Comparison of ENCODE assay signal across 13 mouse cellular contexts in the genomic region with DNA sequence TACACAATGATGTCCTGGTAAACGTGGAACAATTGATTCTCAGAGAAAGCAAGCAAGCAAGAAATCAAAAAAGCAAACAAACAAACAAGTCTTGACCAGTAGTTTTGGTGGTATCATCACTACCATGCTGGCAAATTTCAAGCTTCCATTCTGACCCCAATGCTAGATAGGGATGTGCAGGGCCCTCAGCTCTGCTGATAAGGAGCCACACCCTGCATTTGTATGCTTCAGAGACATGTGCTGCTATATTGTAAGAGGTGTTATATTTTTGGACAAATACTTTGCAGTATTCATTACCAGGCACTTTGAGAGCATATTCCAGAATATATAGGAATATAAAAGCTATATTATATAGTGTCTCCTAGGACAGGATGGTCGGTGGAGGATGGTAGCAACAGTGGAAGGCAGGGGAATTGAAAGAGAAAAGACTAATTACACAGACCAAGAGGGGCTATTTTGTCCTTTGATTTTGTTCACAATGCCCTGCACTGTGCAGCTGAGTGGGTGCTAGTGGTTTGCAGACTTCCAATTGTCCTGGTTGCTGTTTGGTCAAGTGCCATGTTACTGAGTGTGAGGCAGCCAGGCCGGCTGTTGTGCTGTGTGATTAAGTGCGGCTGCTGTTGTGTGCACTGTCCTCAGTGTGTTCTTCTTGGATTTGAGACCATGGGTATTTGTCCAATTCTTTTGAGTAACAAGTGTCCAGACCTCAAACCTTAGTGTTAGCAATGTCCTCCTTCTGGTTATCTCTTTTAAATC. TPM values are rescaled to one million over a fixed set of nuclear protein-coding genes. Genes with fewer than 3 reads are reported as not detected.
DNase-seq lines count a peak whose midpoint lies in the region; ATAC-seq and TF ChIP-seq lines count a peak whose summit lies in the region.
"Had no signal": no experiment of that assay in that cellular context is flagged by ENCODE, and none has a peak within 500 bp of the region (broad histone marks: within the 10 kb centered on the region; RNA-seq: fewer than 3 reads in every experiment).

No protein-coding gene starts in this region.

- H3K4me1 ChIP-seq in midbrain, embryonic 13.5 days (replicated peaks): 0 out of 2 replicates have a peak, but pooled peaks cover 3% of the 10 kb centered on the region
- H3K4me1 ChIP-seq in midbrain, embryonic 11.5 days (ENCODE audit: control insufficient read depth, insufficient read depth, low read length): no peaks in the 10 kb centered on the region
- no peaks in the 10 kb centered on the region; the same call in 1 of the 2 replicates for H3K4me1 ChIP-seq in forebrain, embryonic 14.5 days (ENCODE audit: control insufficient read depth, insufficient read depth, low read length)
- H3K4me1 ChIP-seq in lung, embryonic 14.5 days (ENCODE audit: insufficient read depth): peaks cover 2% of the 10 kb centered on the region; the same call in 1 of the 2 replicates
- peaks cover 12% of the 10 kb centered on the region; the same call in 1 of the 2 replicates for H3K4me1 ChIP-seq in neural tube, embryonic 13.5 days (replicated peaks)
- H3K4me1 ChIP-seq in stomach, postnatal 0 days (replicated peaks; ENCODE audit: control insufficient read depth, insufficient read depth): no peaks in the 10 kb centered on the region

- DNase-seq in midbrain, embryonic 11.5 days (ENCODE audit: low spot score, missing footprints): no peak
- DNase-seq in forebrain, embryonic 14.5 days (ENCODE audit: low spot score): peak; percentile 44
- peak; percentile 85 for DNase-seq in lung, embryonic 14.5 days
- DNase-seq in ovary, postnatal 14 days (ENCODE audit: low spot score): no peak
- no peak for DNase-seq in stomach, postnatal 0 days (ENCODE audit: low spot score)
- DNase-seq: adrenal gland, postnatal 25 days; cerebellum, adult 2 months; heart, postnatal 36 days; layer of hippocampus, adult 9-11 months; thymus, postnatal 36 days had no signal

- TF ChIP-seq CTCF in lung, embryonic 14.5 days (IDR thresholded peaks at IDR 0.05; ENCODE audit: low read depth): no peak
- TF ChIP-seq CTCF in stomach, postnatal 0 days (IDR thresholded peaks at IDR 0.05; ENCODE audit: low read depth): no peak

- H3K4me3 ChIP-seq in midbrain, embryonic 13.5 days (replicated peaks): no peak overlapping the region
- no peak overlapping the region for H3K4me3 ChIP-seq in midbrain, embryonic 11.5 days (ENCODE audit: low read depth, low read length)
- no peak overlapping the region for H3K4me3 ChIP-seq in forebrain, embryonic 14.5 days (ENCODE audit: low read depth, low read length)
- no peak overlapping the region for H3K4me3 ChIP-seq in lung, embryonic 14.5 days (ENCODE audit: low read depth, low read length)
- no peak overlapping the region for H3K4me3 ChIP-seq in neural tube, embryonic 13.5 days
- no peak overlapping the region for H3K4me3 ChIP-seq in stomach, postnatal 0 days (ENCODE audit: low read depth, low read length)

- H3K9ac ChIP-seq in midbrain, embryonic 13.5 days (replicated peaks): no peak overlapping the region
- H3K9ac ChIP-seq in midbrain, embryonic 11.5 days (ENCODE audit: low read length): no peak overlapping the region
- H3K9ac ChIP-seq in forebrain, embryonic 14.5 days (ENCODE audit: low read length): no peak overlapping the region
- H3K9ac ChIP-seq in lung, embryonic 14.5 days: no peak overlapping the region
- H3K9ac ChIP-seq in neural tube, embryonic 13.5 days: no peak overlapping the region
- H3K9ac ChIP-seq in stomach, postnatal 0 days (ENCODE audit: low read length): no peak overlapping the region

- H3K36me3 ChIP-seq in midbrain, embryonic 13.5 days: no peaks in the 10 kb centered on the region
- no peaks in the 10 kb centered on the region for H3K36me3 ChIP-seq in midbrain, embryonic 11.5 days (ENCODE audit: control insufficient read depth, insufficient read depth, low read length)
- H3K36me3 ChIP-seq in forebrain, embryonic 14.5 days (ENCODE audit: control insufficient read depth, insufficient read depth, low read length): no peaks in the 10 kb centered on the region
- no peaks in the 10 kb centered on the region for H3K36me3 ChIP-seq in lung, embryonic 14.5 days (ENCODE audit: insufficient read depth)
- no peaks in the 10 kb centered on the region for H3K36me3 ChIP-seq in neural tube, embryonic 13.5 days
- no peaks in the 10 kb centered on the region for H3K36me3 ChIP-seq in stomach, postnatal 0 days (ENCODE audit: control insufficient read depth, insufficient read depth, low read length)

- H3K4me2 ChIP-seq in midbrain, embryonic 13.5 days (replicated peaks): no peak overlapping the region
- H3K4me2 ChIP-seq in midbrain, embryonic 11.5 days: no peak overlapping the region
- H3K4me2 ChIP-seq in forebrain, embryonic 14.5 days (ENCODE audit: low read length): no peak overlapping the region
- H3K4me2 ChIP-seq in lung, embryonic 14.5 days: no peak overlapping the region
- H3K4me2 ChIP-seq in neural tube, embryonic 13.5 days: no peak overlapping the region
- H3K4me2 ChIP-seq in stomach, postnatal 0 days (replicated peaks; ENCODE audit: low read depth): no peak overlapping the region

- no peak for TF ChIP-seq EP300 in stomach, postnatal 0 days (optimal IDR thresholded peaks at IDR 0.05)

- peak; percentile 37; the same call in 1 of the 2 replicates for ATAC-seq in midbrain, embryonic 13.5 days
- no peak for ATAC-seq in midbrain, embryonic 11.5 days (ENCODE audit: low FRiP score)
- ATAC-seq in forebrain, embryonic 14.5 days: peak; percentile 57; the same call in 1 of the 2 replicates
- peak; percentile 86; the same call in 1 of the 2 replicates for ATAC-seq in lung, embryonic 14.5 days (ENCODE audit: insufficient read depth)
- peak; percentile 84 for ATAC-seq in neural tube, embryonic 13.5 days (ENCODE audit: low read depth)
- no peak for ATAC-seq in stomach, postnatal 0 days (ENCODE audit: low FRiP score, low TSS enrichment)

- no peak overlapping the region for H3K27ac ChIP-seq in midbrain, embryonic 13.5 days
- no peak overlapping the region for H3K27ac ChIP-seq in midbrain, embryonic 11.5 days (ENCODE audit: low read depth, low read length)
- no peak overlapping the region for H3K27ac ChIP-seq in forebrain, embryonic 14.5 days (ENCODE audit: low read depth, low read length)
- no peak overlapping the region for H3K27ac ChIP-seq in lung, embryonic 14.5 days (ENCODE audit: low read depth)
- no peak overlapping the region for H3K27ac ChIP-seq in neural tube, embryonic 13.5 days (replicated peaks)
- no peak overlapping the region for H3K27ac ChIP-seq in stomach, postnatal 0 days (replicated peaks)

- H3K9me3 ChIP-seq in midbrain, embryonic 13.5 days: no peaks in the 10 kb centered on the region
- no peaks in the 10 kb centered on the region for H3K9me3 ChIP-seq in midbrain, embryonic 11.5 days (ENCODE audit: control insufficient read depth, low read length)
- no peaks in the 10 kb centered on the region for H3K9me3 ChIP-seq in forebrain, embryonic 14.5 days (replicated peaks; ENCODE audit: control insufficient read depth, low read length)
- H3K9me3 ChIP-seq in lung, embryonic 14.5 days (ENCODE audit: low read depth, low read length): no peaks in the 10 kb centered on the region
- H3K9me3 ChIP-seq in neural tube, embryonic 13.5 days: no peaks in the 10 kb centered on the region
- H3K9me3 ChIP-seq in stomach, postnatal 0 days (ENCODE audit: control insufficient read depth, low read length): no peaks in the 10 kb centered on the region

- no peaks in the 10 kb centered on the region for H3K27me3 ChIP-seq in midbrain, embryonic 13.5 days
- H3K27me3 ChIP-seq in midbrain, embryonic 11.5 days (ENCODE audit: control insufficient read depth, insufficient read depth, low read length): no peaks in the 10 kb centered on the region
- no peaks in the 10 kb centered on the region for H3K27me3 ChIP-seq in forebrain, embryonic 14.5 days (replicated peaks; ENCODE audit: control insufficient read depth, insufficient read depth, low read length)
- no peaks in the 10 kb centered on the region for H3K27me3 ChIP-seq in lung, embryonic 14.5 days (ENCODE audit: insufficient read depth, low read length)
- H3K27me3 ChIP-seq in neural tube, embryonic 13.5 days: no peaks in the 10 kb centered on the region
- no peaks in the 10 kb centered on the region for H3K27me3 ChIP-seq in stomach, postnatal 0 days (ENCODE audit: control insufficient read depth, insufficient read depth, low read length)
- H3K27me3 ChIP-seq: CH12.LX had no signal

- WGBS in midbrain, embryonic 13.5 days: 62% methylated on average over 4 of the region's 4 CpGs
- 77% methylated on average over 4 of the region's 4 CpGs for WGBS in midbrain, embryonic 11.5 days
- WGBS in forebrain, embryonic 14.5 days: 51% methylated on average over 4 of the region's 4 CpGs
- WGBS in lung, embryonic 14.5 days: 57% methylated on average over 4 of the region's 4 CpGs
- WGBS in neural tube, embryonic 13.5 days: 34% methylated on average over 4 of the region's 4 CpGs
- 69% methylated on average over 4 of the region's 4 CpGs for WGBS in stomach, postnatal 0 days

RNA-seq across cellular contexts. Expression of a gene that starts 54.9 kb away (rescaled TPM):
- 23.4 and 25.9 TPM in 2 replicates for polyA plus RNA-seq in midbrain, embryonic 13.5 days (2015; fragmentation: Nextera tagmentation; extraction: Ambion mirVana)
- 10.3 and 13.3 TPM in 2 replicates for polyA plus RNA-seq in midbrain, embryonic 11.5 days (2014; fragmentation: Nextera tagmentation; extraction: Ambion mirVana)
- polyA plus RNA-seq in forebrain, embryonic 14.5 days (2014; fragmentation: Nextera tagmentation; extraction: Ambion mirVana): 17.9 and 21.7 TPM in 2 replicates
- 3.4 and 4.6 TPM in 2 replicates for polyA plus RNA-seq in lung, embryonic 14.5 days (2014; fragmentation: Nextera tagmentation; extraction: Ambion mirVana)
- 18.6 and 24.5 TPM in 2 replicates for polyA plus RNA-seq in neural tube, embryonic 13.5 days (2015; fragmentation: Nextera tagmentation; extraction: Ambion mirVana)
- polyA plus RNA-seq in stomach, postnatal 0 days (2015; fragmentation: Nextera tagmentation; extraction: Ambion mirVana): 1.2 and 1.4 TPM in 2 replicates

Comparison
In these comparisons a context has a peak if more than half of its experiments do, and no peak if none do; other contexts are left out.
1. ATAC-seq: peak in midbrain, embryonic 13.5 days (single experiment), forebrain, embryonic 14.5 days (single experiment), lung, embryonic 14.5 days (single experiment) and neural tube, embryonic 13.5 days (single experiment); none in midbrain, embryonic 11.5 days (single experiment) and stomach, postnatal 0 days (single experiment).
2. DNase-seq: peak in forebrain, embryonic 14.5 days (single experiment) and lung, embryonic 14.5 days (single experiment); none in midbrain, embryonic 11.5 days (single experiment), ovary, postnatal 14 days (single experiment) and stomach, postnatal 0 days (single experiment).